Mouse (Mus musculus) liver, postnatal 0 days (tissue): ENCODE data around the gene Cyp39a1.

ENCODE experiments used
- CTCF ChIP-seq: sonication (generic); IDR thresholded peaks from 2 replicates; pipeline ENCODE4 v1.5.1; 2016; ENCODE audit warnings: antibody characterized with exemption, low read depth
- EP300 ChIP-seq: IDR thresholded peaks from 2 replicates; pipeline ENCODE4 v1.6.1; 2016; ENCODE audit warnings: antibody characterized with exemption, low read depth, mild to moderate bottlenecking

- TF ChIP-seq CTCF (no peak), EP300 (no peak)
Measured at GRCm38 (mm10) chr17:43716601-43717000, 49.4 kb downstream of the Cyp39a1 start.
